Mouse (Mus musculus): ENCODE results near the gene Cyp2ab1.

DNA sequence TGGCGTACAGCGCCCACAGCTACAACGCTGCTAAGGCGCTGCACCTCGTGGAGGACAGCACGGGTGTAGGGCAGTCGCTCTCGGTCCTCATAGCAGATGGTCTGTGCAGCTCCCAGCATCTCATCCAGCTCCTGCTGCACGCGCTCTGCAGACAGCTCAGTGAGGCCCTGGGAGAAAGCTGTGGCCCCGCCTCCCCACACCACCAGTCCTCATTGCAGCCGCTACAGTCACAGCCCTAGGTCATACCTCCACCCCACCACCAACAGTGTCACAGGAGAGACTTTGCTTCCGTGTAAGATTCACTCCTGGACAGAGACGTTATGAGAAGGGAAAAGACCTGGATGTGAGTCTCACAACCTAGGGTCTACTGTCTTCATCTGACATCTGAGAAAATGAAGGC, 12.9 kb downstream of the Cyp2ab1 start:
- no peak for TF ChIP-seq POLR2A (IDR thresholded peaks at IDR 0.05; ENCODE audit: extremely low read depth, insufficient read depth, low read length)
- no peak for TF ChIP-seq CTCF (IDR thresholded peaks at IDR 0.05; ENCODE audit: low read depth, low read length)
